Mouse (Mus musculus) thymus, adult 18-20 months (tissue): ENCODE data around the gene Vav1.

Experiments
- DNase-seq, 2 experiments: peaks; one replicate each; pipeline ENCODE4 v3.0.0; 2022; ENCODE audit warnings: mixed read lengths in 2 of 2

Vav1 gene

DNA sequence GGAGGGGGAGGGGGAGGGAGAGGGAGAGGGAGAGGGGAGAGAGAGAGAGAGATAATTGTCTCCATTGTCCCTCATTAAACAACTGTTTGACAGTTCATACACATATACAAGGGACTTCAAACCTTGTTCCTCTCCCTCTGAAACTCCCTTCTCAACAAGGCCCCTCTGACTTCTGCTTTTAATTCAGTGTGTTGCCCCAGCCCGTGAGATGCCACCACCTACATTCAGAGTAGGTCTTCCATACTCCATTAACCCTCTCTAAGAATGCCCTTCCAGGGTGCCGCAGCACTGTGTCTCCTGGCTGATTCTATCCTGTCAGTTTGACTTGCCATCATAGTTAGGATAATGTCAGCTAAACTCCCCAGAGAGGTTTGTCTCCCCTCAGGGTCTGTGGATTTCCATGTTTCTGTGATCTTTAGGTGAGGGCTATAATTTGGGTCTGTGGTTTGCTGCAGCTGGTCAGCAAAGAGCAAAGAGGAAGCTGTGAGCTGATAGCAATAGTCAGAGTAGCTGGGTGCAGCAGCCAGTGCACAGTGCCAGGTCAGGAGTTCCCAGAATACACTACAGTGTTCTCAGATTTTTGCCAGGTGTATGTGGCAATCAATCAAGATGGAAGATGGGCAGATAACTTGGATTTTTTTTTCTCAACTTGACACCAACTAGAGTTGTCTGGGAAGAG, 65.3 kb downstream of the Vav1 start:
- no peak for DNase-seq

DNA sequence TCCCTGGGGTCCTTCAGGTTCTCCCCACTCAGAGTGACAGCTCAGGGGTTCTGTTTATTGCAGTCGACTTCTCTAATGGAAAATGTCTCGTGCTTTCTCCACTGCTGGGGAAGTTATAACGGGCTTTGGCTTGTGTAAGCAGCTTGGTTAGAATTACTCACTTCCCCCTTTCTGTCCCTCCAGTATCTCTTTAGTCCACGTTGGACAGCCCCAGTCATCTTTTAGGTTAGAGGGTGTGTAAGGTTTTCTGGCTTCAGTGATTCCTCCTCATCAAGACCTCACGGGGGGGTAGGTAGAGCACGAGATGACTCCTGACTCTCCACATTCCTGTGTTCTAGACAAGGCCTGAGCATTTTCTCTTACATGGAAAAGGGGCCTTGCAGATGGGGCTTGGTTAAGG, 68.1 kb downstream of the Vav1 start:
- no peak for DNase-seq

- DNase-seq = no peak
Measured at GRCm38 (mm10) chr17:57347781-57348180, 68.9 kb downstream of the Vav1 start.

GRCm38 (mm10) chr17:57349067-57349466, 70.2 kb downstream of the Vav1 start:
- no peak for DNase-seq

DNA sequence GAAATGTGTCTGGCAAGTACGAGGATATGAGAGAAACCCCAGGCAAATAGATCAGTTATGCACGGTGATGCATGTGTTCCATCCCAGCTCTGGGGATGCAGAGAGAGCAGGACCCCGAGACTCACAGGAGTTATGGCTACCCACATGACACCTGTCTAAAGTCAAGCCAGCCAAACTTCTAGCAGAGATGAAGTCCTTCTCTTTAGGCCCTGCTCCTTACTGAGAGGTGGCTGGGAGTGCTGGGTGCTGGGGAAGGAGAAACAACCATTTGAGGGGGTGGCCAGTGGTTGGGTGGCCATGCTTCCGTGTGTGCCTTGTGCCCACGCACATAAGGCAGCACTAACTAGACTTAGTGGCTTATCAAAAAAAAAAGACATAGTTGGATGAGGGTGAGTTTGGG, 71.3 kb downstream of the Vav1 start:
- DNase-seq = no peak

GRCm38 (mm10) chr17:57351107-57351506, 72.2 kb downstream of the Vav1 start:
- no peak for DNase-seq

DNA sequence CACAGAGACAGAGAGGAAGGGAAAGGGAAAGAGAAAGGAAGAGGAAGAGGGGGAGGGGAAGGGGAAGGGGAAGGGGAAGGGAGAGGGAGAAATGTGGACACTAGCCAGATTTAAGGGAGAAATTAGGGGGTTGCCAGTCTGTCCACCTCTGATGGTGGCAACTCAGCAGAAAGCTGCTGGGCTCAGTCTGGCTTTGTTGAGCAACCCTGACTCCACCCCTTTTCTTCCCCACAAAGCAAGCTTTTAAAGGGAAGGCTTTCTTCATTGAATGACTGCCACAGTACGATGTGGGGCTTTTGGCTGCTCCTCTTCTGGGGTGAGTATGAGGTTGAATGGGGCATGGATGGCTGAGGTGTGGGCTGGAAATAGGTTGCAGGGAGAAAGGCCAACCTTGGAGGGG, 79.5 kb downstream of the Vav1 start, which contains the start of gene Adgre1:
Adgre1 (plus strand) TSS at position 251 of the 400 bp plus-strand sequence.
- DNase-seq = no peak

- no peak for DNase-seq
Measured at GRCm38 (mm10) chr17:57359485-57360241, 80.8 kb downstream of the Vav1 start.
